Mouse (Mus musculus): ENCODE data around the gene Sema4b. TPM values are rescaled to one million over a fixed set of nuclear protein-coding genes. Genes with fewer than 3 reads are reported as not detected.

Gene Sema4b
- total RNA-seq, 2 experiments from 2014 or later: 17.4 to 20.5 TPM

DNA sequence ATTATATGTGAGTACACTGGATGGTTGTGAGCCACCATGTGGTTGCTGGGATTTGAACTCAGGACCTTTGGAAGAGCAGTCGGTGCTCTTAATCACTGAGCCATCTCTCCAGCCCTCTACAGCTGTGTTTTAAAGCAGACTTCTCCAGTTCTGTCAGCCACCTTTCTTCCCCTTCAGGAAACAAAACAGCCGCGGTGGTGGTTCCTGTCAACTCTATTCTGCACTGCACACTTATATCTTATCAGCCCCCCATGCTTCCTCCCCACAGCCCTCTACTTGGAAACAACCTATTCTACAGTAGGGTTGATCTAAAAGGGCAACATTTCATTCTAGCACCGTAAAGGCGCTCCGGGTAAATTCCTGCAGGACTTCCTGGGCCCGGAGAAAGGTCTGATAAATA, 60.2 kb downstream of the Sema4b start:
- intact Hi-C loops (cut with DNase I): loop anchor here (2.0 kb wide), 1 partner anchor 14 kb away; the partner anchor contains the start of gene Ngrn
- no peak for DNase-seq (ENCODE audit: low spot score in 2 of 2)

DNA sequence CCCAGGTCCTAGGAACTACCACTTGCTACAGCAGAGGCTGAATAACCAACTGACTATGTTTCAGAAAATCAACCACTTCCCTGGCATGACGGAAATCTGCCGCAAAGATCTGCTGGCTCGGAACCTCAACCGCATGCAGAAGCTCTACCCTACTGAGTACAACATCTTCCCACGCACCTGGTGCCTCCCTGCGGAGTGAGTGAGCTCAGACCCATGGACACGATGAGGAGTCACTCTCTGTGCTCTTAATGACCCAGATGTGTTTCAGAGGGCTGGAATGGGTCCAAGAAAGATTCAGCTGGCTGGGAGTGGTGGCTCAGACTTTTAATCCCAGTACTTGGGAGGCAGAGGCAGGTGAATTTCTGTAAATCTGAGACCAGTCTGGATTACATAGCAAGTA, 65.8 kb downstream of the Sema4b start:
- intact Hi-C loops (cut with DNase I): no loop called here

DNA sequence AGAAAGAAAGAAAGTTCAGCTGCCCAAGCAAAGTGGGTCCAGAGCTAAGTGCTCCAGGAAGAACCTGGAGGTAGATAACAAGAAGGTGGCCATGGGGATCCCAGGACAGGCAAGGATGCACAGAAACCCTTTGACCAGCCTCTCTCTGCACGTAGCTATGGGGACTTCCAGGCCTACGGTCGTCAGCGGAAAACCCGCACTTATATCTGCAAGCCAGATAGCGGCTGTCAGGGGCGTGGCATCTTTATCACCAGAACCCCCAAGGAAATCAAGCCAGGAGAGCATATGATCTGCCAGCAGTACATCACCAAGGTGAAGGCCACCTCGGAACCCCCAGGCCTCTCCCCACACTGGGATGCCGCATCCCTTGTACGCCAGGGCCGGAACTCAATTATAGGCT, 66.2 kb downstream of the Sema4b start:
- DNase-seq (ENCODE audit: low spot score in 2 of 2): no peak
- intact Hi-C loops (cut with DNase I): no loop called here

More for the DNA sequence above, 65.8 kb downstream of the Sema4b start:
- DNase-seq (ENCODE audit: low spot score in 2 of 2): no peak

- DNase-seq (ENCODE audit: low spot score in 2 of 2): no peak
- intact Hi-C loops (cut with DNase I): loop anchor here (5.0 kb wide), 1 partner anchor 114 kb away; no protein-coding TSS in a partner anchor
Measured at GRCm38 (mm10) chr7:80255981-80256380, 69.3 kb downstream of the Sema4b start.

DNA sequence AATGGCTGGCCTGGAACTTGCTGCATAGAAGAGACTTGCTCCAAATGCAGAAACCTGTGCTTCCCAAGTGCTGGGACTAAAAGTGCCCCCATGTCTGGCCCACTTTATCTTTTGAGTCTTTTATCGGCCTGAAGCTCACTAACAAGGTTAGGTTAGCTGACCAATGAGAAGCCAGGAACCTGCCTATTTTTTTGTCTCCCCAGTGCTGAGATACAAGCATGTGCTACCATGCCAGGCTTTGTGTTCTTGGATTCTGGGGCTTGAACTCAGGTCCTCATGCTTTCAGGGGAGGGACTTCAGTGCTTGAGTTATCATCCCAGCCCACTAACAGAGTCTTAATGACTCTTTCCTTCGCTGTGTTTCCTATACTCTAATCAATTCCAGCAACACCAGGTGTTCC, 71.1 kb downstream of the Sema4b start:
- DNase-seq (ENCODE audit: low spot score in 2 of 2): no peak
- intact Hi-C loops (cut with DNase I): loop anchor here (5.0 kb wide), 1 partner anchor 115 kb away; no protein-coding TSS in a partner anchor

DNA sequence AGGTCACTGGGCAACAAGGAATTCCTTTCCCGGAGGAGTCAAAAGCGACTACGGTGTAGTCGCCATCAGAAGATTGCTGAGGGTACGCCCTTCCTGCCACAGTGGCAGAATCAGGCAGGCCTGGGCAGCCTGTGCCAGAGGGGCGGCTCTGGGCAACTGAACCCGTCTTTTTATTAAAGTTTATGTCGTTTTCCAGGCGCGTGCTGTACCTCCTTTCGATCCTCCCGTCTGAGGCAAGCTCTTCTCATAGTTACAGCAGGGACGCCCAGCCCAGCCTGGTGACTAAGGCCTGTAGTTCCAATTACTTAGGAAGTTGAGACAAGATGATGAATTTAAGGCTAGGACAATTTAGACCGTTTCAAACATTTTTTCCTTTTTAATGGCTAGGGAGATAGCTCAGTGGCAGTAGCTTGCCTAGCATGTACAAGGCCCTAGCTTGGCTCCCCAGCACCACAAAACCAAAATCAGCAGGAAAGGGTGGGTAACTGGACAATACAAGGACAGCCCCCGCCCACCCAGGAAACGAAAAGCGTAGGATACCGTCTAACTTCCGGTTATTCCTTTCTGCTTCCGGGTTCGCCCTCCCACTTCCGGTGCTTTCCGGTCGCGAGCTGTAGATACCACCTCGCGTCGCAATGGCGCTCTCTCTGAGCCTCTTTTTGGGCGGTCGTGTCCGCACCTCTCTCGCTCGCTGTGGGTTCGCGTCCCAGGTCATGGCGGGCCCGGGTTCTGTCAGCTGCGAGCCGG, 74.2 kb downstream of the Sema4b start, which contains the start of gene Ngrn:
Gene Ngrn (plus strand): TSS at position 591 of the 747 bp plus-strand sequence.
- intact Hi-C loops (cut with DNase I): loop anchor here (2.0 kb wide), 1 partner anchor 14 kb away; the partner anchor contains the start of gene Ttll13
- DNase-seq (ENCODE audit: low spot score in 2 of 2): peak; percentile 84 to 89

DNA sequence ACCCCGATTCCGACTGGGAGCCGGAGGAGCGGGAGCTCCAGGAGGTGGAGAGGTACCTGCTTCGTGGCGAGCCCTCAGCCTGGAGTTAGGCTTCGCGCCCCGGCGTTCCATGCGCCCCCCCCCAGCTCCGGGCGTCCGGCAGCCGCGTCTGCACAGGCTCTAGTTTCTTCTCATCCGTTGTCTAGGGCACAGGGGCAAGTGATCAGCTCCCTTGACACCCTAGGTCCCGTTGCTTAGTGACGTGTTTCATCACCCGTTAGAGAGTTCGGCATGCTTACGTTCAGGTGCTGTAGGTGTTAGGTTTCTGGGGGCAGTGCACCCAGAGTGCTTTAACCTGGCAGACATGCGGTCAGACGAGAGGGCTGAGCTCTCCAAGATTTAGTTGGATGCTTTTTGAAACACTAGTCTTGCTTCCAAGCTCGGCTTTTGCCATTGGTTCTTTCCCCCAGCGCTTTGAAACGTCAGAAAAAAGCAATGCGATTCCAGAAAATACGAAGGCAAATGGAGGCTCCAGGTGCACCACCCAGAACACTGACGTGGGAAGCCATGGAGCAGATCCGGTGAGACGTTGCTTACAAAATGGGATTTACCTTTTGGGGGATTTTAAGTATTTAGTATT, 74.8 kb downstream of the Sema4b start:
- peak; percentile 16 to 57 for DNase-seq (ENCODE audit: low spot score in 2 of 2)
- intact Hi-C loops (cut with DNase I): loop anchor here (2.0 kb wide), 1 partner anchor 15 kb away; the partner anchor contains the start of gene Ttll13

DNA sequence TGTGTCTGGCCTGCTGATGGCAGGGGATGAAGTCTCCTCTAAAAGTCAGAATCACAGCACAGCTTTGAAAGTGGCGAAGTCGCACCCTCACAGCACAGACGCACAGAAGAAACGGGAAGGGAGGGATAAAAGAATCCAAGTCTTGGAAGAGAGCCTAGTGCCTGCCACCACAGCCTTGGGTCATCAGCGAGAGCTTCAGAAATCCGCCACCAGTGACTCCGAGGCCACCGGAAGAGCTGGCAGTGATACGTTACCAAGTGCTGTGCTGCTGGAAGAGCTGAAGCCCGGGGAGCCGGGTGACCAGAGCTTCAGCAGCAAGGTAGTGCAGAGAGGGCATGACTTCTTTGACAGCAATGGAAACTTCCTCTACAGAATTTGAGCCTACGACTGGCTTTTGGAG, 78.0 kb downstream of the Sema4b start:
- DNase-seq (ENCODE audit: low spot score in 2 of 2): no peak
- intact Hi-C loops (cut with DNase I): no loop called here

DNA sequence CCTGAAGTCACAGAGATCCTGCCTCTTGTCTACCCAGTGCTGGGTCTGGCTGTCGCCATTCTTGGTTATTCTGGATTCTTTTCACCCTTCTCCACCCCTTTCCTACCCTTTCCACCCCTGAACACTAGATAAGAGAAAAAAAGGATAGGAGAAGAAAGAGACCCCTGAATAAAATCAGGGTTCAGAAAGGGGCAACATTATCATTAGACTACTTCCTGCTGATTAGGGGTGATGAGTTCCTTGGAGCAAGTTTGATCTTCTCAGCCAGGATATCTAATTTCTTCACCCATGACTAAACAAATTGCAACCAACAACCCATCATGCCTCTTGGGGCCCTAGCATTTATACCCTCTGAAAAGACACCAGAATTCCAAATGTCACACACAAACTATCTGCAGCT, 81.1 kb downstream of the Sema4b start:
- no peak for DNase-seq (ENCODE audit: low spot score in 2 of 2)
- intact Hi-C loops (cut with DNase I): no loop called here

DNA sequence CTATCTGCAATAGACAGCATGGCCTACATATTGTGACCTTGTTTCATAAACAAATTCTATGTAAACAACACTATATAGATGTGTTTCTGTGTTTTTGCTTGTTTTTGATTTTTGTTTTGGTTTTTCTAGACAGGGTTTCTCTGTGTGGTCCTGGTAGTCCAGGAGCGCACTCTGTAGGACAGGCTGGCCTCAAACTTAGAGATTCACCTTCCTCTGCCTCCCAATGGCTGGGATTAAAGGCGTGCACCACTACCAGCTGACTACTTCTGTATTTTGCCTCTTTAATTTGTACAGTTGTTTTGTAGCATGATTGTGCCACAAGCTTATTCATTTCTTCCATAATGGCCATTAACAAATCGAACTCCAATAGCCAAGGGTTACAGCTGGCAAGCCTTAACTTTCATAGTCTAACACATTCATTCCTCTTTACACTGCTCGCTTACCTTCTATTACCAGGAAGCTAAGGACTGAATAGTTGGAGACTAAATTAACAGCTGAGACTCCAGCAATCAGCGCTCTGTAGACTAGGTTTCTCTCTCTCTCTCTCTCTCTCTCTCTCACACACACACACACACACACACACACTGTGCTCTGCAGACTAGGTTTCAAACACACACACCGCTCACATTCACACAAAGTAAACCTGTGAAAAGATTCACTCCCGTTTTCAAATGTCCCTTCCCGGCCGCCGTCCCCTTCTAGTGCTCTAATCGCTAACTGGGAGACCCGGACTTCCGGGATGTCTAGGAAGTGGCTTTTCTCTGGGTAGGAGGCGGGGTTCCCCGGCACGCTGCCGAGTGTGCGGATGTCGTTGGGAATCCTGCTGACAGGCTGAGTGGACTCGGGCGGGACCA, 82.5 kb downstream of the Sema4b start, which contains the start of gene Vps33b:
Gene Vps33b (plus strand): TSS at position 753 of the 854 bp plus-strand sequence.
- intact Hi-C loops (cut with DNase I): no loop called here
- peak; percentile 96 to 97 for DNase-seq (ENCODE audit: low spot score in 2 of 2)

GRCm38 (mm10) chr7:80269751-80270255, 83.2 kb downstream of the Sema4b start:
- intact Hi-C loops (cut with DNase I): no loop called here
- DNase-seq (ENCODE audit: low spot score in 2 of 2): no peak

DNA sequence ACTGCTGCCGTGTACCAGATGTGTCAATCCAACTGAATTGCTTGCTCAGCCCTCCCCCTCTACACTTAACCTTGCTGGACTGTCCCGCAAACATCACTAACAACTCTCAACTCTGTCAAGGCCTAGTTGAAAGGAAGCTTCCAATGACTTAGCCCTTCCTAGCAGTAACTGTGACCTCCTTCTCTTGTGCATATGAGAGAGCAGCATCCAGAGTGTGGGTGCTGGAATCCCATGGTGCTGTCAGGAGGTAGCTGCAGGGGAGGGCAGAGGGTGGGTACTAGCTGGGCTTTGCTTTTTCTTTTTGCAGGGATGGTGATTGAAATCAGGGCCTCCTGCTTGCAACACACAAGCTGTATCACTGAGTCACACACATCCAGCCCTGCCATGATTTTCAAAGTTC, 86.8 kb downstream of the Sema4b start:
- DNase-seq (ENCODE audit: low spot score in 2 of 2): no peak
- intact Hi-C loops (cut with DNase I): no loop called here

Other genes with a start within 250 kb of the Sema4b start
- gene Zfp710, start 162.0 kb upstream of the Sema4b start, total RNA-seq (2021): 10 to 100 TPM; 19.6 to 21.2 TPM
- gene Idh2, start 71.4 kb upstream of the Sema4b start, total RNA-seq (2021): 10 to 100 TPM; 50.8 to 59.1 TPM
- gene Cib1, start 46.0 kb downstream of the Sema4b start, total RNA-seq (2021): 10 to 100 TPM; 18.4 to 19.9 TPM
- gene Gdpgp1, start 46.0 kb downstream of the Sema4b start, total RNA-seq (2021): 1 to 10 TPM; 5.9 to 6.6 TPM
- 1 to 10 TPM; 1.1 to 2.2 TPM for gene Ttll13, start 59.5 kb downstream of the Sema4b start, total RNA-seq (2021)
- 10 to 100 TPM; 43.5 to 45.1 TPM for gene Ngrn, start 74.4 kb downstream of the Sema4b start, total RNA-seq (2021)
- gene Vps33b, start 82.8 kb downstream of the Sema4b start, total RNA-seq (2021): 10 to 100 TPM; 20.2 to 20.6 TPM
- gene Prc1, start 107.6 kb downstream of the Sema4b start, total RNA-seq (2021): 1 to 10 TPM; 1.5 TPM
- 10 to 100 TPM; 15.6 to 16.0 TPM for gene Rccd1, start 137.6 kb downstream of the Sema4b start, total RNA-seq (2021)
- gene Unc45a, start 154.2 kb downstream of the Sema4b start, total RNA-seq (2021): 10 to 100 TPM; 38.4 to 45.3 TPM
- 10 to 100 TPM; 47.1 to 50.5 TPM for gene Hddc3, start 156.3 kb downstream of the Sema4b start, total RNA-seq (2021)
- gene Man2a2, start 184.5 kb downstream of the Sema4b start, total RNA-seq (2021): 100 to 1,000 TPM; 128 to 147 TPM
- gene Fes, start 201.1 kb downstream of the Sema4b start, total RNA-seq (2021): 1 to 10 TPM; 3.9 to 6.3 TPM
- 10 to 100 TPM; 31.4 to 38.7 TPM for gene Furin, start 218.6 kb downstream of the Sema4b start, total RNA-seq (2021)

Data from left cerebral cortex, postnatal 25 days (tissue).